Mouse (Mus musculus) retina, adult 2 months (tissue): ENCODE data around the gene Tab1.
A peak's percentile ranks its signal among the peaks of the same experiment; 100 is the strongest.

Experiments
- DNase-seq: peaks from one replicate; pipeline ENCODE4 v3.0.0-alpha.2; 2012; ENCODE audit warnings: low read depth, low spot score

The Tab1 gene

DNA sequence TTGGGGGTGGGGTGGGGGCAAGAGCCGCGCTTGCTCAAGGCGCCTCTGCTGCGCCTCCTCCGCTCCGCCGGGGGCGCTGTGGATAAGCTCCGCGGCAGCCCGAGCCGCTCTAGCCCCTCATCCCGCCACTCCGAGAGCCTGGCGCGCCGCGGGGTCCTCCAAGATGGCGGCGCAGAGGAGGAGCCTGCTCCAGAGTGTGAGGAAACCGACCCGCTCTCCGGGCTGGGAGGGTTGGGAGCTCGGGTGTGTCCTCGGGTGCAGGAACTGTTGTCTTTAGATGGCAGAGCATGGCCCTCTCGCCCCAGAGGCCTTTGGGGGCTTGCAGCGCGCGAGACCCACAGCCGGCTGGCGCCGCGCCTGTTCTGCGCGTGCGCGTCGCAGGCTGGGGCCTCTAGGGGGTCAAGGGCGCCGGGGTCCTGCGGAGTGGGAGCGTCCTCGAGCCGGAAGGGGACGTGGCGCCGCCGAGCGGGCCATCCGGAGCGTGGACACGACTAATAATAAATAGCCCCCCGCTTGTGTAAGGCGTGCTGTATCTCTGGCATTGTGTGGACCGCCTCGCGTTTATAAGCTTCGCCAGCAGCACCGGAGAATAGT lies at the start of gene Tab1:
Tab1 (plus strand) TSS at position 135 of the 594 bp plus-strand sequence.
- DNase-seq, result peak; percentile 78

DNA sequence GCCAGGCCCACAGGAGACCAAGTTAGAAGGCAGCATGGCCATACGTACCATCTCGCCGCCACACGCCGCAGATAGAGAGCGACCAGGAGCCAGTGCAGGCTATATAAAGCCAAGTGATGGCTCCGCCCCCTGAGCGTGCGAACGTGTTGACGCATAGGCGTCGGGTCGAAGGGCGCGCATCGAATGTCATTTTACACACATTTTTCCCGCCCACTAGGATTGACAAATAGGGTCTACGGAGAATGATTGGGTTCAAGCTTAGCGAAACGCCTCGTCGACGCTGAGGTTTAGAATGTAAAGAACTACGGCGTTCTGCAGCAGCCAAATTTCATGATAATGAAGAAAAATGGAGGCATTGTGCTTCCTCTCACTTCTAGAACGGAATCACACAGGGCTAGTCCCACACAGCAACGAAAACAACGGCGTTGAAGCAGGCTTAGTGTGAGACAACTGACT lies 49.6 kb upstream of the Tab1 start:
- peak; percentile 96 for DNase-seq

DNA sequence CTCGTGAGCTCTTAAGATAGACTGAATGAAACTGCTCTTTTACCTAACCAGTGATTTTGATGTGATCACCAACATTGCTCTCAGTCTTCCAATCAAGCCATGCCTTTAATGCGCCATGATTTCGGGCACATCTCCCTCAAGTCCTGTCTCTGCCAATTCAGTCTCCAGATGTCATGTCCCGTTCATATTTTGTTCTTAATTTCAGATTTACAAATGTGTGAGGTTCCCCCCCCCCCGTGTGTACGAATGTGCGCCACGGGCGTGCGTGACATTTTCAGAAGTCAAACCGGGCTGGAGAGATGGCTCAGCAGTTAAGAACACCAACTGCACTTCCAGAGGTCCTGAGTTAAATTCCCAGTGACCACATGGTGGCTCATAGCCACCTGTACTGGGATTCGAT lies 49.2 kb upstream of the Tab1 start:
- no peak for DNase-seq

DNA sequence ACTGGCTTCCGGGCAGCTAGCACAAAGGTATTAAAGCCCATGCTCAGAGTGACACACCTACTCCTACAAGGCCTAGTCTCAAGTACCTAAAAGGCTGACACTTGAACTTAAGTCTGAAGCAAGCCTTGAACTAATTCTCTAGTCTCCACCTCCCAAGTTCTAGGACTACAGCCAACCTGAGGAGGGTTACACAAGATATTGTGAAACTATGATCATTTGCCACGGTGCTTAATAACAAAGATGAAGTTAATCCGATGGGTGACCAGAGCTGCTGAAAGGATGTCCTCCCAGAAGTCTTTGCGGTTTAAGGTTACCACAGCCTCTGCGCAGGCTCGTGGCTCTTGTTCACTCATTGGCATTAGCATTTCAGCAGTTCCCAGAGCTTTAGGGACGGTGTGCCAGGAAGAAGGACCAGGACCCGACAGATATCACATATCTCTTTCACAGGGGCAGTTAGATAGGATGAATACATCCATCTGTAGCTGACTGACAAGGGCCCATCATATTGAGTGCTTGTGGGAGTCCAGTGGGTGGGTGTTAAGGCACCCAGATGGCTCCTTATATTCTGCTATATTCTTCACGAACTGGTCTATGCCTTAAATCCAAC lies 45.4 kb upstream of the Tab1 start:
- no peak for DNase-seq

- peak; percentile 81 for DNase-seq
These were observed 44.3 kb upstream of the Tab1 start for GRCm38 (mm10) chr15:80088637-80089036.

DNA sequence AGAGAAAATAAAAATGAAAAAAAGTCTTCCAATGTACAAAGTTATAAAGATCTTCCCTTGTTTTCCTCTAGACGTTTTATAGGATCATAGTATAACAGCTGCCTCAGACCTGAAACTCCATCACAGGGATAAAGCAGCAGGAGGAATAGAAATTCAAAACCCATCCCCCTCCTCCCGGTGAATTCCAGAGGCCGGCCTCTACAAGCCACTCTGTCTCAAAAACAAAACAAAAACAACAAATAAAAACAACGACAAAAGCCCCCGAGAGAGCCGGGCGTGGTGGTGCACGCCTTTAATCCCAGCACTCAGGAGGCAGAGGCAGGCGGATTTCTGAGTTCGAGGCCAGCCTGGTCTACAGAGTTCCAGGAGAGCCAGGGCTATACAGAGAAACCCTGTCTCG lies 42.8 kb upstream of the Tab1 start:
- DNase-seq, result no peak

DNA sequence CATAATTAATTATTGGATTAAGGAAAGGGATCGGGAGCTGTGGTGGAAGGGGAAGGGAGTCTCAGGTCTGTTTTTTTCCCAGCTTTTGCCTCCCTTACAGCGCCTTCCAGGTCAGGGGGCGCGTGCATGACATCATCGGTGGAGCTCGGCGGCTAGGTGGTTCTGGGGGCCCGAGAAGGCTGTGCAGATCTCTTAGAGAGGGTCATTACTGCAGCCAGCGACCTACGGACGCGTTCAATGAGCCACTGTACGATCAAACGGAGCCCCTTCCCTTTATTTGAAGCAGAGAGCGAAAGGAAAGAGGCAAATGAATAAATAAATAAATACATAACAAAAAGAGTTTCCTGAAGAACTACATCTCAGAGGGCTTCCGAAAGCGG lies 42.2 kb upstream of the Tab1 start:
- DNase-seq, result no peak

DNA sequence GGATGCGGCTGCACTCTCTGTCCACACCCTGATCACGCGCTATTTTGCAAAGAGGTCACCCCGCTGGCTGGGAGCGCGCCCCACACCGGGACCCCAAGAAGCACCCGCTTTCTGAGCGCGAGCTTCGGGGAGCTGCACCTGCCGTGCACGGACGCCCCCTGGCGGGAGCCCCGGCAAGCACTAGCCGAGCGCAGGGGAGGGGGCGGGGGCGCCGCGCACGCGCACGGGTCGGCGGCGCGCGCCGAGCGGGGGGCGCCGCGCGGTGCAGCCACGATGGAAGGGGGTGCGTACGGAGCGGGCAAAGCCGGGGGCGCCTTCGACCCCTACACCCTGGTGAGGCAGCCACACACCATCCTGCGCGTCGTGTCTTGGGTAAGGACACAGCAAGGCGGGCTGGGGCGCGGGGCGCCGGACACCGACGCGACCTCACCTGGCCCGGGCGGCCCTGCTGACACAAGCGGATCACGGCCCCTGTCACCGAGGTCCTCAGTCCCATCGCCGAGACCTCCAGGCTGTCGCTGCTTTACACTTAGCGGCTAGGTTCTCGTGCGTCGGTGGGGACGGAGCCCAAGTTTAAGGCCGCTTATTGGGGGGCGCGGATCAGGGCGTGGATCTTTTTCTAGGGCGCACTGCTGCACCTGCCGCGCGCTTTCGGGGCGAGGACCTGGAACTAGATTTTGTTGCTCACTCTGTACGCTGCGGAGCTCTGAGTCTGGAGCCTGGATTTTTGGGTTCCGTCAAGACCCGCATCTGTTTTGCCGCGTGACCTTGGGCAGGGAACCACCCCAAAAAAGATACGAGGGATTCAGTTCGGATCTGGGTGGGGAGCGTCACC lies 41.6 kb upstream of the Tab1 start, which contains the start of the genes Syngr1 and Rpl3:
Syngr1 (plus strand) TSS at position 214 of the 835 bp plus-strand sequence.
Rpl3 (minus strand) TSS at position 748 of the 835 bp plus-strand sequence.
- DNase-seq, result peak; percentile 70

- no peak for DNase-seq
These were observed 40.9 kb upstream of the Tab1 start for GRCm38 (mm10) chr15:80092041-80092441.

DNA sequence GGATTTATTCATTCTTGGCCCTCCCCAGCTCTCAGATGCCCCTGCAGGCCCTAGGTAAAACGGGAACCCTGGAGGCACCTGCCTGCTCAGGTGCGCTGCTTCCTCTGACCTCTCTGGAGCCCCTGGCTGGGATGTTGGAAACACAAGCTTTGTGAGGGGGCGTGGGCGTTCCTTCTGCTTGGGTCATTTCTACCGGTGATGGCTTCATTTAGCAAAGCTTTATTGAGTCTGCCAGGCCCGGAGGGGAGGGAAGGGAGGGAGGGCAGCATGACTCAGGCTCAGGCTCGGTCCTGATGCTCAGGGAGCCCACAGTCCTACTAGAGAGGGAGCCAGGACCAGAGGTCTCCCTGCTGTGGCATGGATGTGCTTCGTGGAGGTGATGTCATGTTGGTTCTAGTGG lies 40.3 kb upstream of the Tab1 start:
- DNase-seq, result no peak

DNA sequence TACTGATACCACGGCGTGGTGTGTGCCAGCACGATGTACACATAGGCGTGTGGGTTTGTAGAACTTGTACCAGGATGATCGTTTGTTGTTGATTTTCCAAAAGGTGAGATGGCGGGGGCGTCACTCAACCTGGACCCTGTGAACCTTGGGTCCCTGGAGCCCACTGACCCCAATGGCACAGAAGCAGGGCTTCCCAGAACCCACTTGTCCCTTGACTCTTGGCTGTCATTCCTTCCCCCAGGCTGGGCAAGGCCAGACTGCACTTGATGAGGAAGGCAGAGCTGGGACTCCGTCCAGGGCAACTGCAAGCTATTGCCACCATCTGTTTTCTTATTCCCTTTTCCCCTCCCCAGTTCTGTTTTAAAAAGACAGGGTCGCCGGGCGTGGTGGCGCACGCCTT lies 38.7 kb upstream of the Tab1 start:
- DNase-seq, result no peak

DNA sequence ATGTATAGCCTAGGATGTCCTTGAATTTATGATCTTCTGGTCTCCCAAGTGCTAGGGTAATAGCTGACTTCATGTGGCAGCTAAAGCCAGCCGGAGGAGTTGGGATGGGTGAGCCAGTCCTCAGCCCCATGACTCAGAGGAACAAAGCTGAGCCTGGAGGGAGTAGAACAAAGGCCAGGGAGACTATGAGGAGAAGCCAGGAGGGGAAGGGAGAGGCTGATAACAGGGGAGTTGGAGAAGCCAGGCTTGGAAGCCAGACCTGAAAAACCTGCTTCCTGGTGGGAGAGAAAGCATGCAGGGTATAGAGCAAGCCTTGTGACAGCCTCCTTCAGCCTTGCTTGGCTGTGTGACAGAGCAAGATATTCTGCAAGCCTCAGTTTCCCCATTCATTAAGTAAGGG lies 37.3 kb upstream of the Tab1 start:
- no peak for DNase-seq

DNA sequence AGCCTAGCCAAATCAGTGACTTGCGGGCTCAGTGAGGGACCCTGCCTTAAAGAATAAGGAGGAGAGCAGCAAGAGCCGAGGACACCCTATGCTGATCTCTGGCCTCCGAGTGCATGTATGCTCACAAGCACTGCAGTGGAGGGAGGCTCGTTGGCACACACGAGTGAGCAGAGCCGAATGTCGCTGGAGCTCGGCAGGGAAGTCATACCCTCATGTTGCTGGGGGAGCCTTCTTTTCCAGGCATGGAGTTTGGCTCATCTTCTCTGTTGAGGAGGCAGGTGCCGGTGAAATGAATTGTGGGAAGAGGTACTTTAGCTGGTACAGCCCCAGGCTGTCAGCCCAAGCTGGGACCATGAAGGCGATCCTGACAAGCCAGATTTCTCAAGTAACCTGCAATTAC lies 36.5 kb upstream of the Tab1 start:
- DNase-seq, result no peak

GRCm38 (mm10) chr15:80096946-80097881 lies 35.7 kb upstream of the Tab1 start:
- no peak for DNase-seq

DNA sequence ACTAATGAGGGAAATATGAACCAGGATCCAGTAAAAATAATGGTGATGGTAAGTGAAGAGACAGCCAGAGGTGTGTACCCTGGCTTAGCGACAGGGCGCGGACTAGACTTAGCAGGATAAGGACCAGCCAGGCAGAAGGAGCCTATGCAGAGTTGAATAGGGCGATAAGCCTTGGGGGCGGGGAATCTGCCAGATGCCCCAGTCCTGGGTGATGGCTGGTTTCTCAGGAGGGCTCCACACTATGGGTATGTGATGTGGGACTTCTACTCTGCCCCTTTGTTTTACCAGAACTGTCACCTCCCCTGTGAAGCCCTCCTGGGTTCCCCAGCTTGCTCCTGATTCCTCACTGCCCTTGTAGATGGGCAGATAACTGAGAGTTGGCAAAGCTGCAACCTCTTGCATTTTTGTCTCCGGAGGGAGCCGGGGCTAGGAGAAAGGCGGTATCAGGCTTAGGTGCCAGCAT lies 34.9 kb upstream of the Tab1 start:
- peak; percentile 71 for DNase-seq

- DNase-seq, result peak; percentile 67
These were observed 34.1 kb upstream of the Tab1 start for GRCm38 (mm10) chr15:80098809-80099208.

DNA sequence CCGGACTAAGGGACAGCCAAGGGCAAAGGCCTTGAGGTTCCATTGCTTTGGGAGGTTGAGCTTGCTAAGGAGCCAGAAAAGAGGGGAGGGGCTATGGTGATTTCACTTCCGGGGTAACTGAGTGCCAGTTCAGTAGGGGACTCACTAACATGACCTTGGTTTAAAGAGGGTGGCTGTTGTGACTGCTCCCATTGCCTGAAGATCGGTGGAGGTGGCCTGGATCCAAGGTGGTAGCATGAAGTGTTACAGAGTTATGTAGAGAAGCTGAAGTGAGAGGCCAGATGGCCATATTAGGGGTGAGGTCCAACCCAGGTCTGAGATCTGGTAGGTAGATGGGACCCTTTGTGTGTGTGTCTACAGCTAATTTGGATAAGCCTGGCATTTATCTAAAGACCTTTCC lies 33.5 kb upstream of the Tab1 start:
- no peak for DNase-seq

- DNase-seq, result no peak
These were observed 32.7 kb upstream of the Tab1 start for GRCm38 (mm10) chr15:80100196-80100595.

DNA sequence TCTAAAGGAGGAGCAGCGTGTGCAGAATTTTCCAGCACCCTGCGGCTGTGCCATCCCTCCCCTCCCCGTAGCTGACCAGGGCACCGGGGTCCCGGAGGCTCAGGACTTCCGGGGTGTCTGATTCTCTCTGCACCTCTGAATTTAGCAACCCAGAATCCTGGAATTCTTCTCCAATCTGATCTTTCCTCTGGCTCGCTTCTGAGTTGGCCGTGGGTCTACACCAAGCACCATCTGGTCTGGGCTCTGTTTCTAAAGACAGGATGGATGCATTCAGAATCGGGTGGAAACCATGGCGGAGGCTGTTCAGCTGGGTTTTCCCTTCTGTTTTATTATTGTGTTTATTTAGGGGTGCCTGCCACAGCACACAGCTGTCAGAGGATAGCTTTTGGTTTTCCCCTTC lies 32.1 kb upstream of the Tab1 start:
- DNase-seq, result no peak

DNA sequence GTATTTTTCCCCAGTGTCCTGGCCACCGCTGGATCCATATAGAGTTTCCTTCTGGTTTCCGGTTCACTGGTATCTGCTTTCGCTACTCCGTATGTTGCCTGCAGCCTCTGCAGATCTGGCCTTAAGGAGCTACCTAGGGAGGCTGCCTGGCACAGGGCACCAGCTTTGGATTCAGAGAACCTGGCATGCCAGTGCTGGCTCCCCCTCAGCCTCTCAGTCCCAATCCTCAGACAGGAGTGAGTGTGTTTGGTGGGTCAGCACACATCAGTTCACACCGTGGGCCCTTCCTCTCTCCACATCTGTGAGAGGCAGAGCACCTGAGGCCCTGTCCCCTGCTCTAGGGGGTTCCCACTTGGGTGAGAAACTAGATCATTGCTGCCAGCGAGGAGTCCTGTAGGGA lies 31.4 kb upstream of the Tab1 start:
- DNase-seq, result no peak

DNA sequence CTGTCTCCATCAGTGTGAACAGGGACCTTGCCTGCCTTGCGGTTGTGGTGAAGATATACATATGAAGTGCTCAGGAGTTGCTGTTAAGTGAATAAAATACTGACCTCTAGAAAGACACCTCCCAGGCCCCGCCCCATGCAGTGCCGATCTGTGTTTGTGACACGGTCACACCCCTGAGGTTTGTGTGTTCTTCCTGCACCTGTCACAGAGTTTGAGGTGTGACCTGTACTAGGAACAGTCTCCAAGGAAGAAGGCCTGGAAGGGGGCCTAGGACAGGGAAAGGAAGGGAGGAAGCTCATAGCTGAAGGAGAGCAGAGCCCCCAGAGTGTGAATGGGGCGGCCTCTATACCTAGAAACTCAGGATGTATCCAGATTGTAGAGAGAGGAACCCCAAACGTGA lies 30.4 kb upstream of the Tab1 start:
- DNase-seq, result no peak
